Mouse (Mus musculus): ENCODE measurements at regions not wholly inside any gene's neighbourhood (a gene's known extent, or its start where the extent isn't known, plus 50 kb on each side); places are given as distances from the start of the nearest gene placed in this dataset.

- no peak for TF ChIP-seq POLR2A (IDR thresholded peaks at IDR 0.05; ENCODE audit: control insufficient read depth, extremely low read depth, insufficient read depth, low read length, poor library complexity)
- TF ChIP-seq CTCF (IDR thresholded peaks at IDR 0.05; ENCODE audit: borderline replicate concordance, control insufficient read depth, extremely low read depth, insufficient read depth, low read length, poor library complexity) = no peak
Measured at GRCm38 (mm10) chr19:60136491-60136890, 90.0 kb downstream of the Fam204a start.

Data from thymus, adult 2 months (tissue).